Mouse (Mus musculus) ovary, postnatal 14 days (tissue): ENCODE results near the gene Mlec.
"Not testable (repeated sequence)": the region's sequence is repeated elsewhere in the genome, so short reads cannot be mapped to it uniquely, and the experiment has no call there.

Experiments
- DNase-seq: peaks from one replicate; pipeline ENCODE4 v3.0.0; 2022; ENCODE audit warnings: low spot score

The Mlec gene

GRCm38 (mm10) chr5:115179596-115179995 lies 21.6 kb upstream of the Mlec start:
- no peak for DNase-seq

GRCm38 (mm10) chr5:115177866-115178265 lies 19.9 kb upstream of the Mlec start:
- DNase-seq: no peak

GRCm38 (mm10) chr5:115174554-115174953 lies 16.6 kb upstream of the Mlec start:
- DNase-seq: no peak

GRCm38 (mm10) chr5:115170150-115170549 lies 12.2 kb upstream of the Mlec start:
- no peak for DNase-seq

GRCm38 (mm10) chr5:115168641-115169415 lies 10.8 kb upstream of the Mlec start:
- no peak for DNase-seq

GRCm38 (mm10) chr5:115167396-115167795 lies 9.4 kb upstream of the Mlec start:
- DNase-seq: no peak

GRCm38 (mm10) chr5:115166815-115167194 lies 8.8 kb upstream of the Mlec start:
- no peak for DNase-seq

- no peak for DNase-seq
These were observed 8.2 kb upstream of the Mlec start for GRCm38 (mm10) chr5:115165895-115166814.

GRCm38 (mm10) chr5:115165351-115165750 lies 7.4 kb upstream of the Mlec start:
- no peak for DNase-seq

- not testable (repeated sequence) for DNase-seq
These were observed 6.5 kb upstream of the Mlec start for GRCm38 (mm10) chr5:115164446-115164845.

- DNase-seq: peak; percentile 58
These were observed 5.6 kb upstream of the Mlec start for GRCm38 (mm10) chr5:115163563-115163962.

GRCm38 (mm10) chr5:115161940-115162279 lies 3.9 kb upstream of the Mlec start:
- DNase-seq: not testable (repeated sequence)

- DNase-seq: no peak
These were observed 3.3 kb upstream of the Mlec start for GRCm38 (mm10) chr5:115161064-115161939.

GRCm38 (mm10) chr5:115160655-115161054 lies 2.7 kb upstream of the Mlec start:
- DNase-seq: no peak

- no peak for DNase-seq
These were observed 1.2 kb upstream of the Mlec start for GRCm38 (mm10) chr5:115159165-115159564.

GRCm38 (mm10) chr5:115156933-115157589 lies 918 bp downstream of the Mlec start:
- DNase-seq: no peak

- no peak for DNase-seq
These were observed 1.6 kb downstream of the Mlec start for GRCm38 (mm10) chr5:115156401-115156800.

- DNase-seq: no peak
These were observed 2.1 kb downstream of the Mlec start for GRCm38 (mm10) chr5:115155831-115156230.

GRCm38 (mm10) chr5:115155156-115155631 lies 2.8 kb downstream of the Mlec start:
- DNase-seq: no peak

GRCm38 (mm10) chr5:115152132-115152956 lies 5.6 kb downstream of the Mlec start:
- DNase-seq: no peak

- no peak for DNase-seq
These were observed 6.5 kb downstream of the Mlec start for GRCm38 (mm10) chr5:115151457-115151856.
